Mouse (Mus musculus): Measurements from ENCODE around the gene Arl3. TPM values are rescaled to one million over a fixed set of nuclear protein-coding genes. Genes with fewer than 3 reads are reported as not detected.
A peak's percentile ranks its signal among the peaks of the same experiment; 100 is the strongest.

The Arl3 gene
- polyA plus RNA-seq, 1 experiment from 2014 or later, result 160 TPM

GRCm38 (mm10) chr19:46531071-46532030 lies 41.6 kb downstream of the Arl3 start:
- Histone ChIP-seq H3K9ac (ENCODE audit: low read length) (peak overlapping the region; percentile 63), H3K27ac (ENCODE audit: low read depth, low read length) (peak overlapping the region; percentile 96), H3K27me3 (ENCODE audit: control insufficient read depth, insufficient read depth, low read length) (no peaks in the 10 kb centered on the region), H3K9me3 (ENCODE audit: control insufficient read depth, low read length) (no peaks in the 10 kb centered on the region), H3K4me1 (ENCODE audit: control insufficient read depth, insufficient read depth, low read length) (peaks cover 81% of the 10 kb centered on the region), H3K4me2 (peak overlapping the region; percentile 26), H3K36me3 (ENCODE audit: control insufficient read depth, insufficient read depth, low read length) (no peaks in the 10 kb centered on the region), H3K4me3 (ENCODE audit: low read depth, low read length) (no peak overlapping the region)
- 3% methylated on average over 16 of the region's 16 CpGs for WGBS
- ATAC-seq (ENCODE audit: low FRiP score) (no peak), DNase-seq (ENCODE audit: low spot score, missing footprints) (peak; percentile 93)

- peaks cover 89% of the 10 kb centered on the region for H3K4me1 ChIP-seq (ENCODE audit: control insufficient read depth, insufficient read depth, low read length)
- WGBS, result 3% methylated on average over 8 of the region's 8 CpGs
- peak overlapping the region; percentile 63 for H3K9ac ChIP-seq (ENCODE audit: low read length)
- peak overlapping the region; percentile 52 for H3K4me2 ChIP-seq
- ATAC-seq (ENCODE audit: low FRiP score) (no peak), DNase-seq (ENCODE audit: low spot score, missing footprints) (peak; percentile 93)
- no peaks in the 10 kb centered on the region for H3K36me3 ChIP-seq (ENCODE audit: control insufficient read depth, insufficient read depth, low read length)
- H3K27ac ChIP-seq (ENCODE audit: low read depth, low read length), result peak overlapping the region; percentile 96
- no peak overlapping the region for H3K4me3 ChIP-seq (ENCODE audit: low read depth, low read length)
- H3K9me3 ChIP-seq (ENCODE audit: control insufficient read depth, low read length), result no peaks in the 10 kb centered on the region
- H3K27me3 ChIP-seq (ENCODE audit: control insufficient read depth, insufficient read depth, low read length), result no peaks in the 10 kb centered on the region
Measured at GRCm38 (mm10) chr19:46530449-46530990, 42.5 kb downstream of the Arl3 start.

GRCm38 (mm10) chr19:46529601-46530448 lies 43.2 kb downstream of the Arl3 start:
- H3K9me3 ChIP-seq (ENCODE audit: control insufficient read depth, low read length), result no peaks in the 10 kb centered on the region
- peak overlapping the region; percentile 52 for H3K4me2 ChIP-seq
- H3K4me3 ChIP-seq (ENCODE audit: low read depth, low read length), result no peak overlapping the region
- peak overlapping the region; percentile 63 for H3K9ac ChIP-seq (ENCODE audit: low read length)
- H3K27me3 ChIP-seq (ENCODE audit: control insufficient read depth, insufficient read depth, low read length), result no peaks in the 10 kb centered on the region
- peaks cover 94% of the 10 kb centered on the region for H3K4me1 ChIP-seq (ENCODE audit: control insufficient read depth, insufficient read depth, low read length)
- no peak for ATAC-seq (ENCODE audit: low FRiP score)
- WGBS, result 1% methylated on average over 13 of the region's 13 CpGs
- DNase-seq (ENCODE audit: low spot score, missing footprints), result peak; percentile 94
- peak overlapping the region; percentile 96 for H3K27ac ChIP-seq (ENCODE audit: low read depth, low read length)
- H3K36me3 ChIP-seq (ENCODE audit: control insufficient read depth, insufficient read depth, low read length), result no peaks in the 10 kb centered on the region

GRCm38 (mm10) chr19:46528529-46529213 lies 44.3 kb downstream of the Arl3 start:
- peak overlapping the region; percentile 52 for H3K4me2 ChIP-seq
- H3K27me3 ChIP-seq (ENCODE audit: control insufficient read depth, insufficient read depth, low read length), result no peaks in the 10 kb centered on the region
- WGBS, result under 1% methylated on average over 20 of the region's 20 CpGs
- H3K4me1 ChIP-seq (ENCODE audit: control insufficient read depth, insufficient read depth, low read length), result peaks cover 96% of the 10 kb centered on the region
- ATAC-seq (ENCODE audit: low FRiP score) (peak; percentile 74), DNase-seq (ENCODE audit: low spot score, missing footprints) (peak; percentile 97)
- H3K9me3 ChIP-seq (ENCODE audit: control insufficient read depth, low read length), result no peaks in the 10 kb centered on the region
- no peaks in the 10 kb centered on the region for H3K36me3 ChIP-seq (ENCODE audit: control insufficient read depth, insufficient read depth, low read length)
- peak overlapping the region; percentile 63 for H3K9ac ChIP-seq (ENCODE audit: low read length)
- peak overlapping the region; percentile 18 for H3K4me3 ChIP-seq (ENCODE audit: low read depth, low read length)
- peak overlapping the region; percentile 96 for H3K27ac ChIP-seq (ENCODE audit: low read depth, low read length)

GRCm38 (mm10) chr19:46527632-46528528 lies 45.1 kb downstream of the Arl3 start:
- Histone ChIP-seq H3K9me3 (ENCODE audit: control insufficient read depth, low read length) (no peaks in the 10 kb centered on the region), H3K27me3 (ENCODE audit: control insufficient read depth, insufficient read depth, low read length) (no peaks in the 10 kb centered on the region), H3K36me3 (ENCODE audit: control insufficient read depth, insufficient read depth, low read length) (no peaks in the 10 kb centered on the region), H3K4me3 (ENCODE audit: low read depth, low read length) (peak overlapping the region; percentile 18; the same call in 1 of the 2 replicates), H3K27ac (ENCODE audit: low read depth, low read length) (peak overlapping the region; percentile 96), H3K9ac (ENCODE audit: low read length) (peak overlapping the region; percentile 63), H3K4me2 (peak overlapping the region; percentile 52), H3K4me1 (ENCODE audit: control insufficient read depth, insufficient read depth, low read length) (peaks cover 95% of the 10 kb centered on the region)
- DNase-seq (ENCODE audit: low spot score, missing footprints) (peak; percentile 91), ATAC-seq (ENCODE audit: low FRiP score) (no peak)
- WGBS, result 5% methylated on average over 17 of the region's 17 CpGs

- ATAC-seq (ENCODE audit: low FRiP score), result no peak
- no peaks in the 10 kb centered on the region for H3K36me3 ChIP-seq (ENCODE audit: control insufficient read depth, insufficient read depth, low read length)
- WGBS, result 48% methylated on average over 10 of the region's 10 CpGs
- H3K27me3 ChIP-seq (ENCODE audit: control insufficient read depth, insufficient read depth, low read length), result no peaks in the 10 kb centered on the region
- no peak overlapping the region for H3K4me2 ChIP-seq
- H3K27ac ChIP-seq (ENCODE audit: low read depth, low read length), result peak overlapping the region; percentile 26
- H3K9ac ChIP-seq (ENCODE audit: low read length), result peak overlapping the region; percentile 25; the same call in 1 of the 2 replicates
- DNase-seq (ENCODE audit: low spot score, missing footprints), result no peak
- peaks cover 76% of the 10 kb centered on the region for H3K4me1 ChIP-seq (ENCODE audit: control insufficient read depth, insufficient read depth, low read length)
- no peak overlapping the region for H3K4me3 ChIP-seq (ENCODE audit: low read depth, low read length)
- no peaks in the 10 kb centered on the region for H3K9me3 ChIP-seq (ENCODE audit: control insufficient read depth, low read length)
Measured at GRCm38 (mm10) chr19:46525691-46526631, 47.0 kb downstream of the Arl3 start.

GRCm38 (mm10) chr19:46524601-46525321 lies 48.2 kb downstream of the Arl3 start:
- WGBS, result 21% methylated on average over 14 of the region's 14 CpGs
- H3K27ac ChIP-seq (ENCODE audit: low read depth, low read length), result peak overlapping the region; percentile 74
- no peak for ATAC-seq (ENCODE audit: low FRiP score)
- DNase-seq (ENCODE audit: low spot score, missing footprints), result peak; percentile 91
- H3K9me3 ChIP-seq (ENCODE audit: control insufficient read depth, low read length), result no peaks in the 10 kb centered on the region
- no peak overlapping the region for H3K4me3 ChIP-seq (ENCODE audit: low read depth, low read length)
- no peaks in the 10 kb centered on the region for H3K36me3 ChIP-seq (ENCODE audit: control insufficient read depth, insufficient read depth, low read length)
- H3K27me3 ChIP-seq (ENCODE audit: control insufficient read depth, insufficient read depth, low read length), result no peaks in the 10 kb centered on the region
- peak overlapping the region; percentile 47 for H3K4me2 ChIP-seq
- H3K4me1 ChIP-seq (ENCODE audit: control insufficient read depth, insufficient read depth, low read length), result peaks cover 64% of the 10 kb centered on the region
- H3K9ac ChIP-seq (ENCODE audit: low read length), result no peak overlapping the region
